Mouse (Mus musculus): ENCODE data around the gene Gm11361. TPM values are rescaled to one million over a fixed set of nuclear protein-coding genes. Genes with fewer than 3 reads are reported as not detected.

Gene Gm11361
- 4.9 TPM for polyA plus RNA-seq (2017; shearing (Covaris generic))

GRCm38 (mm10) chr13:28257228-28257627 is at the start of gene Gm11361:
Gm11361 (plus strand) TSS chr13:28257528.

Other genes starting within 250 kb of the Gm11361 start
- gene Prl4a1, start 241.3 kb upstream of the Gm11361 start, polyA plus RNA-seq (2017; shearing (Covaris generic)), result not detected
- gene Prl5a1, start 115.0 kb upstream of the Gm11361 start, polyA plus RNA-seq (2017; shearing (Covaris generic)), result not detected

Data from naive thymus-derived CD4-positive, alpha-beta T cell, adult 5 months (primary cell).